Mouse (Mus musculus) cerebellum, postnatal 10 days (tissue): ENCODE results near the gene Fhl2.

Experiments
- DNase-seq, 2 experiments: peaks; one replicate each; pipeline ENCODE4 v3.0.0; 2021; ENCODE audit warnings: mixed read lengths in 2 of 2

Fhl2 gene

DNA sequence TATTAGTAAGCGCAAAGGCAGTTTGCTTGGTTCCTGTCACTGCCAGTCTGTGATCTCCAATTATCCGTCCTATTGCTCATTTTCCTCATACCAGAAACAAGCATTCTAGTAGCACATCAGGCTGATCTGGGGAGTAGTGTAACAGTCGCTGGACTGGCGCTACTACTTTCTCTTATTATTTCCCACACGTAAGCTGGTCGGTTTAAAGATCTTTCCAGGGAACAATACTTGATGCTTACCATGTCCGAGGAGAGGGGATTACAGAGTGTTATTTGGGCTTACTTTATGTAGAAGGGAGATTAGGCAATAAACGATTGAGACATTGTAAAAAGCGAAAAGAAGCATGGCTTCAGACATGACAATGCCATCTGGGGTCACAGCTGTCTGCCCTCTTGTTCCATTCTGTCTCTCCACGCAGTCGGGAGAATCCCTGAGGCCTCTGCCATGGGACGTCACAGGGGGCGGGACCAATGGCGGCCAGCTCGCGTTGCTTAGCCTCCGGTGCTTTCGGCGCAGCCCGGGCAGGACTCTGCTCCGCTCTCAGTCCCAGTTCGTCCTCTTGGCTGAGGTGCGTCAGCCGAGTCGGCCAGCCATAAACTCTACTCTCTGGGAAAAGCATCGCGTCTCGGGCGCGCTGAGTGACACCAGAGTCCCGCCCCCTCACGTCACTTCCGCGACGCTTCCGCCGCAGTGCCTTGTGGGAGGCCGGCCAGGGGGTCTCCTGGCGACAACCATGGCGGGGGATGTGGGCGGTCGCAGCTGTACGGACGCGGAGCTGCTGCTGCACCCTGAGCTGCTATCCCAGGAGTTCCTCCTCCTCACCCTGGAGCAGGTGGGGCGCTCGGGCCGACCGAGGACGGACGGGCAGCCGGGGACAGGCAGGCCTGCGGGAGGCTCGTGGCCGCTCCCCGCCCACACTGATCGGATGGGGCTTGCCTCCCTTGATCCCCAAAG lies 98.5 kb downstream of the Fhl2 start, which contains the start of the genes Tgfbrap1 and AI597479:
TSS of gene Tgfbrap1 (minus strand) at position 607 of the 954 bp plus-strand sequence.
TSS of gene AI597479 (plus strand) at position 680 of the 954 bp plus-strand sequence.
- peak; percentile 98 for DNase-seq

DNA sequence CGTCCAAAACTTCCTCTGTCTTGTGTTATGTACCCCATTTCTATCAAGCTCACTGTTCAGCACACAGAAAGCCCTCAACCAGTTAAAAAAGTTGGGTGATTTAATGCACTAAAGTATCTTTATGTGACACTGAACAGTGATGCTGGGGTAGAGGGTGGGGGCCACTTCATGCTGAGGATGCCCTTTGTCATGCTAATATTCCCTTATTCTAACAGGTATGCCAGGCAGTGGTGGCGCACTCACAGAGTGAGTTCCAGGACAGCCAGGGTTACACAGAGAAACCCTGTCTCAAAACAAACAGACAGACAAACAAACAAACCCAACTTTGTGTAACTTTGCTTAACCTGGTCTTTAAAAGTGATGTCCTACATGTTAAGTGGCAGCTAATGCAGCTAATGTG lies 102.6 kb downstream of the Fhl2 start:
- DNase-seq: no peak

DNA sequence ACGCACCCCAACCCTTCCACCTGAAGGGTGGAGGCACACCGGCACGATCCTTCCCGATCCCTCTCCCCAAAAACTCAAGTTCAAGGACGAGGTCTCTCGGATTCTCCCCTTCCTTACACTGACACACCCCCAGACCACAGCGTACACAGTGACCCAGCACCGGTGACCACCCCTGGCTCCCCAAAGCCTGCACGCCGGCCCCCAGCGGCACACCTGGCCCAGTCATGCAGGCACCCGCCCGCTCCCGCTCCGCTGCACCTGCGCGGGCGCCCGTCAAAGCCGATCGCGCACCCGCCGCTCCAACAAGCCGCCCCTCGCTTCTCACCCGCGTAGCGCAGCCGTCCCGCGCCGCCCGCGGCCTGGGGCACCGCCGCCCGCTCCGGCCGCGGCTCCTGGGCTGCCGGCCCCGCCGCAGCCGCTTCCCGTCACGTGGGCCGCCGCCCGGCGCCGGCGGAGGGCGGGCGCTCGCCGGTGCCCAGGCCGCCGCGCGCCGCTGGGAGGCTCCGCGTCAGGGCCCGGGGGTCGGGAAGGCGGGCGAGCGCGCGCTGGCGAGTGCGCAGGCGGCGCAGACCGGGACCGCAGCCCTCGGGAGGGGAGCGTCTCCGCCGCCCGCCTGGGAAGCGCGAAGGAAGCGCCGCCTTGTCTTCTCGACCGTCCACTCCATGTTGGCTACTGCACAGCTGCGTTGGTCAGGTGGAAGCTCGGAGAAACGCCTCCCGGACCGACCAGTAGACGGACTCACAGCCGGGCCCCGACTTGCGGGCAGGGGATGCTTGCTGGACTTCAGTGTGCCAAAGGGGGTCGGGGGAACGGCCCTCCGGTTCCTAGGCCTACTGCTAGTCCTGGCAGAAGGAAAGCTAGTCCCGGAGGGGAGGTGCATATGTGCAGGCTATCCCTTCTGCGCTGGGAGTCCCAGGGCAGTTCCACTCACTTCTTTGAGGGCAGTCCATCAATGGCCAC lies 104.4 kb downstream of the Fhl2 start:
- peak; percentile 79 to 80 for DNase-seq

DNA sequence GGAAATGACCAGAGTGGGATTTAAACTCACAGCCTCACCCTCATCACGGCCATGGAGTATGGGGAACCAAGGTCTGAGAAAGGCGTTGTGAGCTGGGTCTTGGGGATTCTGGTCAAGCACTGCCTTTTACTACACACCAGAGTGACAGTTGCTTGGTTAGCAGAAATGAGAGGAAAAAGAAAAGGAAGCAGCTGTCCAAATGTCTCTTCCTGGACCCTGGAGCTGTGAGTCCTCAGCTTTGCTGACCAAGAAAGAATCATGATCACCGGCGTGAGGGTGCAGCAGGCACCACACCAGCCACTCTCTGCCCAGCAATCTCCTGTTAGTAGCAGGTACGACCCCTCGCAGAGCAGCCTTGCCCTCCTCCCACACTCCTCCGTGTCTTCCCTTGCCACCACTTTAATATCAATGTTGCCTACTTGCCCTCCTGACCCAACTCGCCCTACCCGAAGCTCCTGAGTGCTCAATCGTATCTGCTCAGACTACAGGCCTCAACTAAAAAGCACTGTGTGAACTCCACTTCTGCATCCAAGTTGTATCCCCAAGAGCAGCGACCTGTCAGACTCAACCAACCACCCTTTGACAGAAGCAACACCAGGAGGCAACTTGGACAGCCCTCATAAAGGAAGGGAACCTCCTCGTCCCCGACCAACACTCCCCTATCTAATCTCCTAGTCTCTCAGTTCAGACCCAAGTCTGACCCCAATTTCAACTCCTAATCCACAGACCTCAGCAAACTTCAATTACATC lies 105.3 kb downstream of the Fhl2 start:
- DNase-seq: no peak

- peak; percentile 52 to 58 for DNase-seq
Measured at GRCm38 (mm10) chr1:43090418-43090817, 106.4 kb downstream of the Fhl2 start.

GRCm38 (mm10) chr1:43082946-43083345 lies 113.8 kb downstream of the Fhl2 start:
- DNase-seq: no peak

GRCm38 (mm10) chr1:43078124-43078523 lies 118.7 kb downstream of the Fhl2 start:
- no peak for DNase-seq

GRCm38 (mm10) chr1:43074791-43075190 lies 122.0 kb downstream of the Fhl2 start:
- peak; percentile 47 to 54 for DNase-seq
